Mouse (Mus musculus) retina, postnatal 7 days (tissue): ENCODE measurements around the gene D030056L22Rik.

Experiments used
- DNase-seq: peaks from one replicate; pipeline ENCODE4 v3.0.0-alpha.2; 2012; ENCODE audit warnings: low read depth, low spot score

D030056L22Rik gene

GRCm38 (mm10) chr19:18731077-18731476 is 18.1 kb downstream of the D030056L22Rik start:
- no peak for DNase-seq

- DNase-seq = no peak
Measured at GRCm38 (mm10) chr19:18735901-18736300, 22.9 kb downstream of the D030056L22Rik start.

GRCm38 (mm10) chr19:18739146-18739545 is 26.2 kb downstream of the D030056L22Rik start:
- DNase-seq = no peak

- DNase-seq = no peak
Measured at GRCm38 (mm10) chr19:18743946-18744345, 31.0 kb downstream of the D030056L22Rik start.

- no peak for DNase-seq
Measured at GRCm38 (mm10) chr19:18746576-18747340, 33.8 kb downstream of the D030056L22Rik start.

- DNase-seq = no peak
Measured at GRCm38 (mm10) chr19:18747379-18747778, 34.4 kb downstream of the D030056L22Rik start.

GRCm38 (mm10) chr19:18749598-18750339 is 36.8 kb downstream of the D030056L22Rik start, which contains the start of gene Trpm6:
Gene Trpm6 (plus strand): TSS chr19:18749983.
- DNase-seq = no peak

GRCm38 (mm10) chr19:18757191-18757590 is 44.2 kb downstream of the D030056L22Rik start:
- no peak for DNase-seq

GRCm38 (mm10) chr19:18757706-18758105 is 44.7 kb downstream of the D030056L22Rik start:
- DNase-seq = no peak

- no peak for DNase-seq
Measured at GRCm38 (mm10) chr19:18758269-18758668, 45.3 kb downstream of the D030056L22Rik start.

- DNase-seq = no peak
Measured at GRCm38 (mm10) chr19:18758916-18759315, 45.9 kb downstream of the D030056L22Rik start.

GRCm38 (mm10) chr19:18766399-18766798 is 53.4 kb downstream of the D030056L22Rik start:
- no peak for DNase-seq
